ENCODE assay signal across 26 mouse cellular contexts in genomic region chr5:49580777-49581176, GRCm38 (mm10). TPM values are rescaled to one million over a fixed set of nuclear protein-coding genes. Genes with fewer than 3 reads are reported as not detected.
A peak's percentile ranks its signal among the peaks of the same experiment; 100 is the strongest.
DNase-seq lines count a peak whose midpoint lies in the region; ATAC-seq lines count a peak whose summit lies in the region.
"Had no signal": no experiment of that assay in that cellular context is flagged by ENCODE, and none has a peak within 500 bp of the region (broad histone marks: within the 10 kb centered on the region; RNA-seq: fewer than 3 reads in every experiment).

No protein-coding gene starts in this region.

- H3K36me3 ChIP-seq in embryonic facial prominence, embryonic 11.5 days (replicated peaks; ENCODE audit: control insufficient read depth, insufficient read depth, low read depth, low read length): no peaks in the 10 kb centered on the region
- H3K36me3 ChIP-seq in embryonic facial prominence, embryonic 10.5 days (replicated peaks): no peaks in the 10 kb centered on the region
- H3K36me3 ChIP-seq: embryonic facial prominence, embryonic 12.5 days; forebrain, embryonic 12.5 days; forebrain, embryonic 15.5 days; heart, embryonic 10.5 days; hindbrain, embryonic 13.5 days; intestine, embryonic 15.5 days had no signal

- no peak for ATAC-seq in embryonic facial prominence, embryonic 11.5 days (replicated peaks; ENCODE audit: insufficient number of reproducible peaks, low FRiP score, low TSS enrichment, low read depth)
- no peak for ATAC-seq in cerebellum, adult (ENCODE audit: insufficient number of reproducible peaks, low FRiP score, low TSS enrichment)
- ATAC-seq: CD4-positive, CD25-positive, alpha-beta regulatory T cell, adult 4 months; forebrain, embryonic 15.5 days; hindbrain, embryonic 16.5 days; intestine, embryonic 15.5 days; Patski had no signal

- H3K9me3 ChIP-seq in embryonic facial prominence, embryonic 11.5 days (replicated peaks; ENCODE audit: control insufficient read depth, low read length): no peaks in the 10 kb centered on the region
- H3K9me3 ChIP-seq in embryonic facial prominence, embryonic 10.5 days: no peaks in the 10 kb centered on the region
- H3K9me3 ChIP-seq: embryonic facial prominence, embryonic 12.5 days; forebrain, embryonic 12.5 days; forebrain, embryonic 15.5 days; heart, embryonic 10.5 days; hindbrain, embryonic 13.5 days; intestine, embryonic 15.5 days had no signal

- no peak overlapping the region for H3K9ac ChIP-seq in embryonic facial prominence, embryonic 11.5 days (replicated peaks; ENCODE audit: low read length)
- H3K9ac ChIP-seq: embryonic facial prominence, embryonic 12.5 days; forebrain, embryonic 12.5 days; forebrain, embryonic 15.5 days; hindbrain, embryonic 13.5 days; intestine, embryonic 15.5 days had no signal

- DNase-seq in embryonic facial prominence, embryonic 11.5 days (ENCODE audit: low spot score): peak; percentile 26
- DNase-seq in embryonic facial prominence, embryonic 10.5 days (ENCODE audit: low spot score): no peak
- DNase-seq in retina, embryonic 14.5 days (ENCODE audit: low spot score): peak; percentile 1
- DNase-seq in retina, postnatal 1 day: no peak
- DNase-seq in R1 (ENCODE audit: low read depth, low spot score): peak; percentile 9
- DNase-seq in adipocyte (ENCODE audit: low spot score): no peak
- DNase-seq: adrenal gland, adult 8-10 months; adrenal gland, postnatal 25 days; cerebellum, adult 18-20 months; cerebellum, adult 9-10 months; cerebellum, postnatal 14 days; gastrocnemius, postnatal 10 days; gastrocnemius, postnatal 36 days; heart, adult 2 months; kidney, adult 11 months had no signal

- H3K27me3 ChIP-seq in embryonic facial prominence, embryonic 11.5 days (ENCODE audit: control insufficient read depth, insufficient read depth, low read length): no peaks in the 10 kb centered on the region
- no peaks in the 10 kb centered on the region for H3K27me3 ChIP-seq in embryonic facial prominence, embryonic 10.5 days (replicated peaks; ENCODE audit: low read depth, poor library complexity, severe bottlenecking)
- H3K27me3 ChIP-seq: embryonic facial prominence, embryonic 12.5 days; forebrain, embryonic 12.5 days; forebrain, embryonic 15.5 days; hindbrain, embryonic 13.5 days; intestine, embryonic 15.5 days; Patski had no signal

- WGBS in embryonic facial prominence, embryonic 11.5 days: 84% methylated on average over 3 of the region's 3 CpGs
- 87% methylated on average over 3 of the region's 3 CpGs for WGBS in embryonic facial prominence, embryonic 10.5 days

- no peak overlapping the region for H3K4me2 ChIP-seq in embryonic facial prominence, embryonic 11.5 days (ENCODE audit: low read depth, low read length)
- H3K4me2 ChIP-seq: embryonic facial prominence, embryonic 12.5 days; forebrain, embryonic 12.5 days; forebrain, embryonic 15.5 days; hindbrain, embryonic 13.5 days; intestine, embryonic 15.5 days had no signal

- no peak overlapping the region for H3K27ac ChIP-seq in embryonic facial prominence, embryonic 11.5 days (replicated peaks; ENCODE audit: low read depth, low read length)
- no peak overlapping the region for H3K27ac ChIP-seq in embryonic facial prominence, embryonic 10.5 days (replicated peaks)
- H3K27ac ChIP-seq: embryonic facial prominence, embryonic 12.5 days; forebrain, embryonic 12.5 days; forebrain, embryonic 15.5 days; heart, adult 2 months; heart, embryonic 10.5 days; hindbrain, embryonic 13.5 days; intestine, embryonic 15.5 days had no signal

- H3K4me3 ChIP-seq in embryonic facial prominence, embryonic 11.5 days (ENCODE audit: low read depth, low read length): no peak overlapping the region
- no peak overlapping the region for H3K4me3 ChIP-seq in embryonic facial prominence, embryonic 10.5 days
- H3K4me3 ChIP-seq: embryonic facial prominence, embryonic 12.5 days; erythroblast, embryonic 14.5 days; forebrain, embryonic 12.5 days; forebrain, embryonic 15.5 days; heart, adult 2 months; heart, embryonic 10.5 days; hindbrain, embryonic 13.5 days; intestine, embryonic 15.5 days had no signal

- H3K4me1 ChIP-seq in embryonic facial prominence, embryonic 11.5 days (ENCODE audit: control insufficient read depth, insufficient read depth, low read length): no peaks in the 10 kb centered on the region
- H3K4me1 ChIP-seq in embryonic facial prominence, embryonic 10.5 days: no peaks in the 10 kb centered on the region
- H3K4me1 ChIP-seq: embryonic facial prominence, embryonic 12.5 days; forebrain, embryonic 12.5 days; forebrain, embryonic 15.5 days; heart, embryonic 10.5 days; hindbrain, embryonic 13.5 days; intestine, embryonic 15.5 days had no signal

RNA-seq across cellular contexts. Expression of gene Kcnip4, which starts 56.1 kb away (rescaled TPM):
- polyA plus RNA-seq in embryonic facial prominence, embryonic 11.5 days (2014; fragmentation: Nextera tagmentation; extraction: Ambion mirVana): 1.9 and 2.9 TPM in 2 replicates
- polyA plus RNA-seq in embryonic facial prominence, embryonic 10.5 days (2016; fragmentation: Nextera tagmentation; extraction: Ambion mirVana): 0.84 and 0.98 TPM in 2 replicates
- polyA plus RNA-seq: CD4-positive, CD25-positive, alpha-beta regulatory T cell, adult 4 months; erythroblast, embryonic 14.5 days had no signal

Comparison
In these comparisons a context has a peak if more than half of its experiments do, and no peak if none do; other contexts are left out.
1. DNase-seq: peak in embryonic facial prominence, embryonic 11.5 days (single experiment), retina, embryonic 14.5 days (single experiment) and R1 (single experiment); none in embryonic facial prominence, embryonic 10.5 days (single experiment), retina, postnatal 1 day (single experiment) and adipocyte (single experiment).